Mouse (Mus musculus): ENCODE measurements around the gene Calm1.
"Not testable (repeated sequence)": the region's sequence is repeated elsewhere in the genome, so short reads cannot be mapped to it uniquely, and the experiment has no call there.

Calm1 gene

DNA sequence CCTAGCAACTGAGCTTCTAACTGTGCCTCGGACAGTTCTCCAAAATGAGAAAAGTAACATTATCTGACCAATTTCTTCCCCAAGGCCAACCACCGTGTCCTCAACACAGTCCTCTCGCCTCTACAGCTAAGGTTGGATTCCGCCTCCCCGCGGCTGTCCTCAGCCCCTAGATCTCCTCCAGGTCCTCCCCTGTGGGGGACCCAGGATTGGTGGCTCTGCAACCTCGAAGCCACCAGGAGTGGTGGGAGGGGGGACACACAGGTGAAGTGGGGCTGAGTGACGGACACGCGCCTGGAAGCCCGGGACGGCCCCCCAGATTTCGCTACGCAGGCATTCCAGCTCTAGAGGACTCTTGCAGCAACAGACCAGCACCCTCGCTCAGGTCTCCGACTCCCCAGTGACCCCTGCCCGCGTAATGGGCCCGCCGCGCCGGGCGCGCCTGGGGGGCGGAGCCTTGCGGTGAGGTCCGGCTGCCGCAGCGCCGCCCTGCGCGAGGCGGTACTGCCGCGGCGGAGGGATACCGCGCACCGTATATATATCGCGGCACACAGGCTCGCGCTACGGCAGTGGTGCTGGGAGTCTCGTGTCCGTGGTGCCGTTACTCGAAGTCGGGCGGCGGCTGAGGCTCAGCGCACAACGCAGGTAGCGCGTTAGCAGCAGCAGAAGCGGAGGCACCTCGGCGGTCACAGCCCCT, at the start of gene Calm1:
Gene Calm1 (plus strand): TSS at position 469 of the 694 bp plus-strand sequence.
- peak; percentile 91 for DNase-seq (ENCODE audit: low read depth, low spot score)

DNA sequence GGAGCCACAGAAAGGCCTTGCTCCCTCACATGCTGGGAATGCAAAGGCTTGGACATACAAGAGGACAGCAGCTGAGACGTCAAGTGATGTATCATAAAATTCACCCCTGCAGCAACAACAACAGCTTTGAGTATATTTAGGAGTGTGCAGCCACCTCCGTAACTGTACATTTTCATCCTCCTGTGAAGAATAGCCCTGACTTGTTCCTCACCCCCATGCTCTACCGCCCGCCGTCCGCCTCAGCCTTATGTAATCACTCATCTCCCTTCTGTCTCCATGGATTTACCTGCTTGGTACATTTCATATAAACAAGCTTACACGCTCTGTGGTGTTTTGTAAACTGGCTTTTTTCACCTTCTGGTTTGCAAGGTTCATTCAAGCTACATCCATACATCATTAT, 46.8 kb upstream of the Calm1 start:
- no peak for DNase-seq (ENCODE audit: low read depth, low spot score)

DNA sequence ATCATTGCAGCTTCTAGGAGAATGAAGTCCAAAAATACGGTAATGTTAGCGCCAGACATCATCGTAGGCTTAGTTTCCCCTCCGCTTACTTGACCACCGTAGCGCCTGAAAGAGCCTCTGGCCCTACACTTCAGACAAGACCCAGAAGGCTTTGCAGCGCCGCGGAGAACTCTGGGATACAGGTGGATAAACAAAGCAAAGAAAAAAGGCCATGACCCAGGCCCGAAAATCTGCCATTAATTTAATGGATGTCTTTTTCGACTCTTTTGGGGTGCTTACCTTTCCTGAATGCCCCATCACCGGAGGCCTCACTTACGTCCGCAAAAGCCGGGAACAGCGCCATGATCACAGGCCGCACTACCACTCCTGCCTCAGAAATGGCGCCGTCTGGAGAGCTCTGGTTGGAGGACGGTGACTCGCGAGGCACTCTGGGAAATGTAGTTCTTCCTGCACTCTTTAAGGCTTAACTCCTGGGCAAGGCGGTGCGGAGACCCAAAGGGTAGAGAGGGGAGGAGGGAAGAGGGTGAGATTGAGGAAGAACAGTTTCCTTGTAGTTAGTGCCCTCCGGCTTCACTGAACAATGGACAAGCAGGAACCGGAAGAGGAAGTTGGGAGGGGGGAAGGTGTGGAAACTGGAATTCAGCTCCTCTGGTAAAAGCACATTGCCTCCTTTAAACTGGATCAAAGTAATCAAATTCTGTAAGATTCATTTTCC, 39.8 kb upstream of the Calm1 start, which contains the start of gene Nrde2:
Gene Nrde2 (minus strand): TSS at position 393 of the 715 bp plus-strand sequence.
- peak; percentile 81 for DNase-seq (ENCODE audit: low read depth, low spot score)

DNA sequence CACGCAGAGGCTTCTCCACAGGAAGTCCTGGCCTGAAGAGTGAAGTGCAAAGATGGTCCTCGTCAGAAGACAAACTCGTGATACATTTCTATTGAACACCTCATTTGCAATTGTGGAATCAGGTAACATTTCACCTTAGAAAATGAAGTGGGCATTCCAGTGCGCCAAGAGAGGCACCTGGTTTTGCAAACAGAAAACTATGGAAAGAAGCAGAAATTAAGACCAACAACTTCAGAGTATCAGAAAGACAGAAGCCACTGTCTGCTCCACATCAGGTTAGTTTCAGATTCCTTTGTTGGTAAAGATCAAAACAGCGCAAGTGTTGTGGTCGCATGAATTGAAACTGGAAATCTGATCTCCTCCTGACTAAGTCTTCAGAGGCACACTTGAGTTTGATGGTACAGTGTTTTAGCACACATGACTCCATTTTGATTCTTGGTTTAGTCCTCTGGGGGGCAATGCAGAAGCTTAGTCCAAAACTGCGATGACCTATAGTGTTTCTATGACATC, 34.2 kb upstream of the Calm1 start:
- no peak for DNase-seq (ENCODE audit: low read depth, low spot score)

DNA sequence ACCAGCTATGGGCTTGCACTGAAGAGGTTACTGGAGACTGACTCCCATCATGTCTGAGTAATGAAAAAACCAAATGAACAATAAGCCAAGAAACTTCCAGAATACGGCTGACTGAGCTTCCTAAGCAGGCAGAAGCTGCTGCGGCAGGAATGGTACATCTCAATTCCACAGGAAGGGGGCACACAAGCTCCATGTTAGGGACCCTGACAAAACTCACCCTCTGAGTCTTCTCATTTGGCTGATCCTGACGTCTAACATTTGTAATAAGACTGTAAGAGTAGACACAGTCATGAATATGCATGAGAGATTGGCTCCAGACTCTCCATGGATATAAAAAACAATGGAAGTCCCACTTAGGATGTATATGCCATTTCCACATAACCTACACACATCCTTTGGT, 33.1 kb upstream of the Calm1 start:
- no peak for DNase-seq (ENCODE audit: low read depth, low spot score)

DNA sequence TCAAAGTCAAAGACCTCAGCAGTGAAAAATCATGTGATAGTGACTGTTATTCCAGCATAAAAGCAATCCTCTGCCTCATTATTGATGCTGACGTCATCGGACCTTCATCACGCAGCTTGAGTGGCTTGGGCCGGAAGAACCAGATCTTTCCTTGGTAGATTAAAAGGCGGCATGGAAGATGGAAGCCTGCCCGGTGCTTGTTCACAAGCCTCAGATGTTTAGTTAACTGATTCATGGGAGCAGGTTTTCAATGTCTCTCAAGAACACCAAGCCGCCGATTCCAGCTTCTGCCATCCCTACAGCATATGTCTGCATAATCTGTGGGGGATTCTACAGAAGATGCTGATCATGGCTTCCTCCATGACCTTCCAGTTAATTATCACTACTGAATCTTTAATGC, 32.3 kb upstream of the Calm1 start:
- no peak for DNase-seq (ENCODE audit: low read depth, low spot score)

DNA sequence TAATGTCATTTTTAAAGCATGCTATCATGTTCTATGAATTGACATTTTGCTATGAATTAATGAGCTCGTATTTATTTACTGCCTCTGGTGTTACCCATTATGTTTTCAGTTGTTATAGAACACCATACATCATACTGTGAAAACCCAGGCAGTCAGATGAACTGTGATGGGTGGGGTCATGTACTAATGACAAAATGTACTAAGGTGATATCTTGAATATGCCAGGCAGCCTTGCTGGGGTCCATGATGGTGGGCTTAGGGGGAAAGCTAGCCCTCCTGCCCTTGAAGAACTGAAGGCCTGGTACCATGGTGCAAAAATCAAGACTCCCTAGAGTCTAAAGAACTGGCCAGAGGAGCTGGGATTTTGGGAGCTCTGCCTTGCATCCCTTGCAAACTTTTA, 31.7 kb upstream of the Calm1 start:
- no peak for DNase-seq (ENCODE audit: low read depth, low spot score)

DNA sequence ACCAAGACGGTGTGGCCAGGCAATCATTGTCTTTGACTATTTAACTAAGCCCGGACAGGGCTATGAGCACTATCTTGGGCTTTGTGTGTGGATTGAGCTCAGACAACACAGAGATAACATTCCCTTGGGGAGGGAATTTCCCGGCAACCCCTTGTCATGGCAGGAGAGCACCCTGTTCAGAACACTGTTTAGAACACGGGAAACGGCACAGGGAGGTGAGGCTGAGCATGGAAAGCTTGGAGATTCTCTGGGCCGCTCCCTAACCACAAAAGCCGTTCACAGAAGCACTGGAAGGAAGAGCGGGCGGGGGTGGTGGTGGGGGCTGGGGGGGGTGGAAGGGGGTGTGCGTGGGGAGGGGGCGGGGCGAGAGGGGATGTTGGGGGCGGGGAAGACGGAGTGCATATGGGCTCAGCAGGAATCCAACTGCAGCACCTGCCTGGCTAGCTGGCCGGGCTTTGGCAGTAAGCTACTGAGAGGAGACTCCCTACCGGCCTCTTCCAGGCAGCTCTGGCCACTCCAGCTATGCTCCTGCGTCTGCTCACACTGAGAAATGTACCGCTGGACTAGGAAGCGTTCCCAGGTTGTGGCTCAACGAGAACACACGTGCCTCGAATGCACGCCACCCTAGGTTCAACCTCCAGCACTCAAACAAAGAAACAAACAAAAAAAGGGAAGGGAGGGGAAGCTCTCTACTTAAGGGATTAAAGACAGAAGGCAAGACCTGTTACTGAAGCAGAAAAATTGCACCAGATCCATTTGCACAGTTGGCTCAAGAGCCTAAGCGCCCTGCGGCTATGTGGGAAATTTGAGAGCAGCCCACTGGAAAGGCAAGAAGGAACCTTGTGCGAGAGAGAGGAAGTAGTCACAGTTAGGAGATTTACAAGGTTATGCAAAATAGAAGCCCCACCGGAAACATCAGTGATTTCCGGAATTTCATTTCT, 31.0 kb upstream of the Calm1 start:
- DNase-seq (ENCODE audit: low read depth, low spot score) = no peak

DNA sequence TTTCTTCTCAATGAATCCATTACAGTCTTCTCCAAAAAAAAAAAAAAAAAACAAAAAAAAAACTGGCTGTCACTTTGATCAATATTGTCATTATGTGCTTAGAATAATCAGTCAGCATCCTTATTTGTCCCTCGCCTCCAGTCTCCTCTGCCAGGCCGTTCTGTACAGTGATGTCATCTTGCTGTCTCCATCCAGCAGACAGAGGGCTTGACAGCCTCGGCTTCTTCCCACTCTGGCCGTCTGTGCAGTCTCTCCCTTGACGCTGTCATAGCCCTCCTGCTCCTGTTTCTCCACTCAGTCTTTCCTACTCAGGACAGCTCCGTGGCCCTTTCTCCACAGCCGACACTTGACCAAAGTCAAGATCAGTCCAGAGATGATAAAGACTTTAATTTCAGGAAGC, 26.8 kb upstream of the Calm1 start:
- no peak for DNase-seq (ENCODE audit: low read depth, low spot score)

DNA sequence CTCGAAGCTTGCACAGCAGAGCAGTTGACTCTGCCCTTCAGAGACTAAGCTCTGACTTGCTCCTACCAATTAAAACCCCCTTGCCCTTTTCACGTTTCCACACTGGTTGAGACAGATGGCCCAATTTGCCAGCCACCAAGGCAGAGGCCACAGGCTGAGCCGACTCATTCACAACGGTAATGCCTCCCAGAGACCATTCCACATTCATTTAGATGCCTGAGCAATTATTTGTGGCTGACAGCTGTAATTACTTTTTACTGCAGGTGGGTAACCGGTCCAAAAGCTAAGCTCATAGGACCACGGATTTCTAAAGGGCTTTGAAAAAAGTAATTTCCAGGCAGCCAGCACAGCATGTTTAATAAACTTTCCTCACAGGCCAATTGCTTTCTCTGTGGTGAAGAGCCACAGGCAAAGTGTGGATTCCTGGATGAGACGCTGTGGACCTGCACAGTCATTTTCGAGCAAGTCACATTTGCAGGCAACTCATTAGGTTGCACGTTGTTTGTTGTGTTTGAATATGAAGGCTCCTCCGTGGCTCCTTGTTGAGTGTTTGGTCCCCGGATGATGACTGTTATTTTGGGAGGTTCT, 22.7 kb upstream of the Calm1 start:
- no peak for DNase-seq (ENCODE audit: low read depth, low spot score)

DNA sequence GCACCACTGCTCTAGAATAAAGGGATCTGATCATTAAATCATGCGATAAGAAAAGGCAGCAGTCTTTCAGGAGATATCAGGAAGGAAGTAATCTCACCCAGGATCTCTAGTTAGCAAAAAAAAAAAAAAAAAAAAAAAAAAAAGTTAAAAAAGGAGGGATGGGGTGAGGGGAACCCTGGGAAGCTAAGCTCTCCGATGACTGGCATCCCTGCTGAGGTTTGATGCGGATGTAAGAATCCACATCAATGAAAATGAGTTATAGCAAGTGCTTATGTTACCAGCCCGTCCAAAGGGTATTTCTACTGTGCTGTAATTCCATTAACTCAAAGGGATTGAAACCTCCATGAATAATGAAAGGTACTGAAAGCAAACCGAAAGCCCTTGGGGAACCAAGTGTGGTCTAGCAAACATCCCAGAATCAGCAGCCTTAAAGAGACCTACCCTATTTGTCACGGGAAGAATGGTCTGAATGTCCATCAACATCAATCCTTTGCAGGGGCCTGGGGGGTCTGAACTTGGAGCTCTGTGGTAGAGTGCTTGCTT, 20.3 kb upstream of the Calm1 start:
- no peak for DNase-seq (ENCODE audit: low read depth, low spot score)

DNA sequence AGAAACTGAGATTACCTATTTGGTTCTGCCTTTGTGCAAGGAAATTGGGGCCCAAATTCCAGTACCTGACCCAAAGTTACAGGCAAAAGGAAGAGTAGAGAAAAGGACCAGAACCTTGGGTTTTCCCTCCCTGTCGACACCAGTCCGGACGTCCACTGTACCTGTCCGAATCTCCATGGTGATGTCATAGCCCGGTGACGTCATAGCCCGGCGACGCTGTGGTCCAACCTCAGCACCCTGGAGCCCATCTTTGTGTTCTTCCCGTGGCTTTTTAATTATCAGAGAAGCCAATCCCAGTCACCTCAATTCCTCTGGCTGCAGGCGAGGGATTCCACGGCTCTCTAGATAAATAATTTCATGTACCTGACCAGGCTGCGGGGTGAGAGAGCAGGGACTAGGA, 18.4 kb upstream of the Calm1 start:
- DNase-seq (ENCODE audit: low read depth, low spot score) = no peak

DNA sequence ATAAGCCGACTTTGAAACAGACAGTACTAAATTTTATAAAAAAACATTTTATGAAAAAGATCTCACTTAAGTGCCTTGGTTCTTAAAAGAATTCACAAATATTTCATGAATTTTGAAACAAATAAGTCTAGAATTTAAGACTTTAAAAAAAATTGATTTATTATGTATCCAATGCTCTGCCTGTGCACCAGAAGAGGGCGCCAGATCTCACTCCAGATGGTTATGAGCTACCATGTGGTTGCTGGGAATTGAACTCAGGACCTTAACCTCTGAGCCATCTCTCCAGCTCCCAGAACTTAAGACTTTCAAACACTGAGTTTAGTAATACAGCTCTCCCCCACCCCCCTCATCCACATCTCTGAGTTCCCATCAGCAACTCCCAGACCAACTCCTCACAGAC, 16.6 kb upstream of the Calm1 start:
- no peak for DNase-seq (ENCODE audit: low read depth, low spot score)

DNA sequence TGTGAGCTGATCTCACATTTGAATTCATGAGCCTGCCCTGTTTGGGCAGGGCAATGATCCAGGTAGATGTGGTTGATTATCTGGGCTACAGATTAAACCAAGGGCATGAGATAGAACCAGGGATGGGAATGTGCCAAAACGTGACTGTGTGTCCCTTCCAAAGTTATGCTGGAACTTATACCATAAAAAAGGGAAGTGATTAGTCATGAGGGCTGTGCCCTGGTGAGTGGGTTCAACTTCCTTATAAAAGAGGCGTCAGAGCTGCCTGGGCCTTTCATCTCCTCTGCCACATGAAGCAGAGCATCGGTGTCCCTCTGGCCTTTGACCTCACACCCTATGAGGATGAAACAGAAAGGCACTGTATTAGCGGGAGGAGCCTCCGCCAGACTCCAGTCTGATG, 15.3 kb upstream of the Calm1 start:
- no peak for DNase-seq (ENCODE audit: low read depth, low spot score)

DNA sequence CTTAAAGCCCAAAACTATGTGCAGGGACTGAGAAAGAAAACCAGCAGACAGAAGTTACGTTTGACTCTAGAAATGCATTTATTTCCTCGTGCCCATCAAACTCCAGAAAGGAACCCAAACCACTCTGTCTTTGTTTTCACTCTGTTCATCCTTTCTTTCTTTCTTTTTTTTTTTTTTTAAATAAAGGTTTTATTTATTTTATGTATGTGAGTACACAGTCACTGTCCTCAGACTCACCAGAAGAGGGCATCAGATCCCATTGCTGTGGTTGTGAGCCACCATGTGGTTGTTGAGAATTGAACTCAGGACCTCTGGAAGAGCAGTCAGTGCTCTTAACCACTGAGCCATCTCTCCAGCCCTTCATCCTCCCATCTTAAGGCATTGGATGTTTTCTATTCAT, 14.3 kb upstream of the Calm1 start:
- not testable (repeated sequence) for DNase-seq (ENCODE audit: low read depth, low spot score)

DNA sequence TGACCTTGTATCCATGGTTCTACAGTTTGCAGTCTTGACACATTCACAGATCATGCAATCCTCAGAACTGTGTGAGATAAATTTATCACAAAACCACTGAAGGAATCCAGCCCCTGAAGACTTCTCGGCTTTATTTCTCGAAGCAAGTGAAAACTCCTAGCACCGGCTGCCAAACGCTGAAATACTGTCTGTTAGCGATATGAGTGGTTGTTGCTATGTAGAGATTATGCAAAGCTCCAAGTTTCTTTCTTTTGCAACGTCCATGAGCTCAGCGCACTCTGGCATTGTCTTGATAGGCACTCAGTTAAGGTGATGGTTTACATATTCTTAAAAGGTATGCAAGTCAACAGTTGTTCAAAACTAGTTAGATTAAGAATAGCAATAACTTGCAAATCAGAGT, 13.3 kb upstream of the Calm1 start:
- DNase-seq (ENCODE audit: low read depth, low spot score) = no peak

DNA sequence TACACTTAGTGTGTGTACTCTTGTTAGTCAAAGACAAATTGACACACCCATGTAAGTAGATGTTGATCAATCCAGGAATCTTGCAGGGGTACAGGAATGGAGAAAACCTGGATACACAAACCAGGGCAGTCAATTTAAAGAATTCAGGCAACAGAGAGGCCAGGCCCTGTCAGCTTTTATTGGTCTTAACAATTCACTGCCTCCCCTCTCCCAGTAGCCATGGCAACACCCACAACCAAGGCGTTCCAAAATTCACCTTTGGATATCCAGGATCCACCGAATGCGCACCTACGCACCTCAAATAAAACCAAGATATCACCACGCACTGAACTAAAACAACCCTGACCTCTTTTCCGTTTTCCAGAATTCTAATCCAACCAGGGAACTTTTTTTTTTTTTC, 12.9 kb upstream of the Calm1 start:
- no peak for DNase-seq (ENCODE audit: low read depth, low spot score)

DNA sequence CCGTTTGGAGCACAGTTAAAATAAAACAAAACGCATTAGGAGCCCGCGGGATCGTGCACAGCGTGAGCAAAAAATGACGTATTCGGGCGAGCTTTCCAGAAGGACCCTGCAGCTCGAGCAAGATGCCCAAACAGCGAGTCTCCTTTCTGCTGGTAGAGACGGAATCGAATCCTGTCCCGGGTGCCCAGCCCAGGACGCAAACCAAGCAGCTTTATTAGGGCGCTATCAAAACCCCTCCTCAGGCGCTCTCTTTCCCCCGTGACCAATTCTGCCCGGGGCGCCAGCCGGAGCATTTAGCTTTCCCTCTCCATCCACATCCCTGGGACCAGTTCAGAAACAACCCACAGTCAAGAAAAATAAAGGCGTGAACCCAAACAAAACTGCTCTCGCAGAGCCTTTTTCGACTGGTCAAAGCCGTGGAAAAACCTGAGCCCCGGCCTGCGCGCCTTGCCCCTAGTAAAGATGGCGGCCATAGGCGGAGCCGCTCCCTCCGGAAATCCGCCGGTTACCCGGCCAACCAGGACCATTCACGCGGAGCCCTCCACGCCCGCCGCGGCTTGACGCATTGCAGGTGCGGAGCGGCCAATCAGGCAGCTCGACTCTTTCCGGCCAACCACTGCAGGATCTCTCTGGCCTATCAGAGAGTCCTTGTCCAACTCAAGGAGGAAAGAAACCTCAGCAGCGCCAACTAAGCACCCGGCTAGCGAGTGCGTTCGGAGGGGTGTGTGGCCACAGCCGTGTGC, 12.1 kb upstream of the Calm1 start:
- peak; percentile 96 for DNase-seq (ENCODE audit: low read depth, low spot score)

DNA sequence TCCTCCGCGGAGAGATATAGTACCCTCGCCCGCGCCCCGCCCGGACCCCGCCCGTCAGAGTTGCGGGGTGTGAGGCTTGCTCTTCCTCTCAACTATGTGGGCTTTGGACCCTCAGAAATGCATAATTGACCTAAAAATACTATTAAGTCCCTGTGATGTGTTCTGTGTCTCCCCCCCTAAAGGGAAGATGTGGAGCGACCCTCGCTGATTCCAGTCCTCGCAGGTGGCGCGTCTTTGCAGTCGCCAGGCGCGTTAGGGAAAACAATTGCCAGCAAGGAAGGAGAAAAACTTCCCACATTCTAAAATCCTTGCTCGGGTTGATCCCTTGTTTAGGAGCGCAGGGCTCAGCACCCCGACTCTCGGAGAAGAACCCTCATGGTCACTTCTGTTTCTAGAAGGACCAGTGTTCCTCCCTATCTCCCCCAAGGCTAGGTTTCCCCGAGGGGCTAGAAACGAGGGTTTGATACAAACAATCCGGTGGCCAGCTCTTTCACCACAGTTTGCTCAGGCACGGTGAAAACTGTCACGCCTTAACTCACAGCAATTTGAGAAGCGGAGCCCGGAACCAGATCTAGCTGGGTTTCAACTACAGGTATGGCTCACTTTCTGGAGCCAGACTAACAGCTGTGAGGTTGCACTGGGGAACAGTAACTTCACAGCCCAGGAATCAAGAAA, 11.3 kb upstream of the Calm1 start:
- no peak for DNase-seq (ENCODE audit: low read depth, low spot score)

DNA sequence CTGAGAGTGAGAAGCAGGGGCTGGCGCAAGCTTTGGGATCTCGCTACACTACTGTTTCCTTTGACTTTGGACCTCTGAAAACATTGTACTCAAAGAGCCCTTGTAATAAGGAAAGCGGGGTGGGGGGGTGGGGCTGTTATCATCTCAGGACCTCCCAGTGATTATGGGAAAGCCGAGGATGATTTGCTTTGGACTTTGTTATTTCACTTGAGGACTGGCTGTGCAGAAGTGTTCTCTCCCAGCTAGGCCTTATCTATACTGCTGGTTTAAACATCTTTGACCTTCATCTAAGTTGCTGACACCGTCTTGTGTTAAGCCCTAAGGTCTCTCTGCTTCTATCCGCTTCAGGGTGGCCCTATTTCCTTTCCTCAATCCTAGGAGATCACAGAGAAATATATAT, 8.4 kb upstream of the Calm1 start:
- no peak for DNase-seq (ENCODE audit: low read depth, low spot score)
